Mouse (Mus musculus): Measurements from ENCODE around the gene Nbea.
"Not testable (repeated sequence)": the region's sequence is repeated elsewhere in the genome, so short reads cannot be mapped to it uniquely, and the experiment has no call there.

- not testable (repeated sequence) for TF ChIP-seq FLI1 (IDR thresholded peaks at IDR 0.05; ENCODE audit: low read length); GATA1 (IDR thresholded peaks at IDR 0.05; ENCODE audit: borderline replicate concordance, low read length)
Observed at GRCm38 (mm10) chr3:55621958-55622357, 561.5 kb downstream of the Nbea start.

Measured in megakaryocyte, embryonic 14.5 days (primary cell).